Mouse (Mus musculus) adrenal gland, postnatal 10 days (tissue): ENCODE measurements around the gene Ankrd45. TPM values are rescaled to one million over a fixed set of nuclear protein-coding genes. Genes with fewer than 3 reads are reported as not detected.
"Not testable (repeated sequence)": the region's sequence is repeated elsewhere in the genome, so short reads cannot be mapped to it uniquely, and the experiment has no call there.

ENCODE experiments used
- DNase-seq: peaks from one replicate; pipeline ENCODE4 v3.0.0; 2021; ENCODE audit warnings: mixed read lengths
- total RNA-seq, 2 experiments: library from RNA; stranded (reverse); gene quantifications; 2 replicates each; pipeline ENCODE4 v1.2.3; 2021

Gene Ankrd45
- total RNA-seq, 2 experiments from 2014 or later = 1.7 to 3.0 TPM

- peak; percentile 18 for DNase-seq
Observed at GRCm38 (mm10) chr1:161185431-161185830, 42.9 kb downstream of the Ankrd45 start.

GRCm38 (mm10) chr1:161190253-161190910 lies 47.9 kb downstream of the Ankrd45 start:
- no peak for DNase-seq

GRCm38 (mm10) chr1:161195541-161196351 lies 53.3 kb downstream of the Ankrd45 start:
- peak; percentile 87 for DNase-seq

- not testable (repeated sequence) for DNase-seq
Observed at GRCm38 (mm10) chr1:161196364-161196763, 53.9 kb downstream of the Ankrd45 start.

- DNase-seq = no peak
Observed at GRCm38 (mm10) chr1:161199856-161200255, 57.4 kb downstream of the Ankrd45 start.

- DNase-seq = peak; percentile 29
Observed at GRCm38 (mm10) chr1:161214465-161214864, 72.0 kb downstream of the Ankrd45 start.

- no peak for DNase-seq
Observed at GRCm38 (mm10) chr1:161219816-161220215, 77.3 kb downstream of the Ankrd45 start.

Other genes starting within 250 kb of the Ankrd45 start
- gene Rc3h1, start 236.3 kb upstream of the Ankrd45 start, total RNA-seq = 10 to 100 TPM; 38.5 to 45.3 TPM
- 100 to 1,000 TPM; 292 to 761 TPM for gene Serpinc1, start 164.1 kb upstream of the Ankrd45 start, total RNA-seq
- gene Zbtb37, start 107.8 kb upstream of the Ankrd45 start, total RNA-seq = 10 to 100 TPM; 11.3 to 21.9 TPM
- gene Dars2, start 72.0 kb upstream of the Ankrd45 start, total RNA-seq = 10 to 100 TPM; 26.3 to 30.1 TPM
- gene Cenpl, start 72.0 kb upstream of the Ankrd45 start, total RNA-seq = 1 to 10 TPM; 5.7 to 6.2 TPM
- gene Klhl20, start 11.2 kb upstream of the Ankrd45 start, total RNA-seq = 10 to 100 TPM; 13.7 to 17.8 TPM
- gene Tex50, start 16.6 kb downstream of the Ankrd45 start, total RNA-seq = not detected
- gene Prdx6, start 108.5 kb downstream of the Ankrd45 start, total RNA-seq = 100 to 1,000 TPM; 360 to 367 TPM